Mouse (Mus musculus) MEL (cell line): ENCODE data around the gene Phf21a. TPM values are rescaled to one million over a fixed set of nuclear protein-coding genes. Genes with fewer than 3 reads are reported as not detected.
A peak's percentile ranks its signal among the peaks of the same experiment; 100 is the strongest.

Source experiments
- DNase-seq: peaks from one replicate; pipeline ENCODE4 v3.0.0; 2011; ENCODE audit warnings: low read depth, low spot score
- H3K27ac ChIP-seq: 2 replicates; pipeline ENCODE4 v1.5.1; 2012; ENCODE audit warnings: low read depth, mild to moderate bottlenecking, control low read depth, low read length, moderate library complexity; ENCODE audit not compliant: control insufficient read depth
- H3K27me3 ChIP-seq, 2 experiments: fragments of 150-350 bp in 1 of 2; sonication (generic) in 1 of 2; 2 replicates each; pipeline ENCODE4 v1.6.1; 2012; ENCODE audit warnings: low read length in 2 of 2, mild to moderate bottlenecking in 2 of 2, improper control_type of control experiment in 1 of 2, moderate library complexity in 1 of 2; ENCODE audit not compliant: insufficient read depth in 2 of 2, control insufficient read depth in 1 of 2
- H3K36me3 ChIP-seq, 2 experiments: 2 replicates each; pipeline ENCODE4 v1.6.1; 2012 to 2014; ENCODE audit warnings: low read length in 2 of 2, improper control_type of control experiment in 1 of 2, inconsistent platforms in 1 of 2, mild to moderate bottlenecking in 1 of 2; ENCODE audit not compliant: insufficient read depth in 2 of 2, control insufficient read depth in 1 of 2
- H3K4me1 ChIP-seq, 2 experiments: fragments of 150-350 bp in 1 of 2; sonication (generic) in 1 of 2; 2 replicates each; pipeline ENCODE4 v1.6.1; 2012; ENCODE audit warnings: low read length in 2 of 2, improper control_type of control experiment in 1 of 2, mild to moderate bottlenecking in 1 of 2; ENCODE audit not compliant: insufficient read depth in 2 of 2, control insufficient read depth in 1 of 2
- H3K4me3 ChIP-seq, 2 experiments: fragments of 150-350 bp in 1 of 2; sonication (generic) in 1 of 2; 2 replicates each; pipeline ENCODE4 v1.5.1; 2012; ENCODE audit warnings: low read depth in 2 of 2, low read length in 2 of 2, mild to moderate bottlenecking in 2 of 2, moderate library complexity in 2 of 2, control low read depth in 1 of 2, improper control_type of control experiment in 1 of 2; ENCODE audit not compliant: control insufficient read depth in 1 of 2, insufficient read depth in 1 of 2
- H3K79me2 ChIP-seq: 2 replicates; pipeline ENCODE4 v1.6.1; 2012; ENCODE audit warnings: mild to moderate bottlenecking, low read length, moderate library complexity; ENCODE audit not compliant: control insufficient read depth, poor library complexity, insufficient read depth
- H3K9ac ChIP-seq: 2 replicates; pipeline ENCODE4 v1.6.1; 2012; ENCODE audit warnings: low read depth, mild to moderate bottlenecking, control low read depth, low read length, moderate library complexity; ENCODE audit not compliant: control insufficient read depth, poor library complexity, severe bottlenecking
- H3K9me3 ChIP-seq: fragments of 150-350 bp; sonication (generic); replicated peaks from 2 replicates; pipeline ENCODE4 v1.6.1; 2012; ENCODE audit warnings: mild to moderate bottlenecking, low read length, improper control_type of control experiment, moderate library complexity; ENCODE audit not compliant: insufficient read depth
- BHLHE40 ChIP-seq: IDR thresholded peaks from 2 replicates; pipeline ENCODE4 v1.6.1; 2012; ENCODE audit warnings: low read depth, mild to moderate bottlenecking, inconsistent platforms, low read length, improper control_type of control experiment, borderline replicate concordance
- CHD1 ChIP-seq: IDR thresholded peaks from 2 replicates; pipeline ENCODE4 v1.6.1; 2012; ENCODE audit warnings: low read depth, mild to moderate bottlenecking, inconsistent platforms, low read length, improper control_type of control experiment
- CHD2 ChIP-seq: IDR thresholded peaks from 2 replicates; pipeline ENCODE4 v1.6.1; 2011; ENCODE audit warnings: low read length, improper control_type of control experiment
- CTCF ChIP-seq, 3 experiments: IDR thresholded peaks in 2 of 3; conservative IDR thresholded peaks in 1 of 3; 2 replicates each; pipeline ENCODE4 v1.5.1; 2011 to 2012; ENCODE audit warnings: low read length in 3 of 3, low read depth in 2 of 3, mild to moderate bottlenecking in 2 of 3, improper control_type of control experiment in 1 of 3, inconsistent platforms in 1 of 3, mixed read lengths in 1 of 3, moderate library complexity in 1 of 3; ENCODE audit not compliant: control insufficient read depth in 1 of 3, insufficient read depth in 1 of 3, poor library complexity in 1 of 3, severe bottlenecking in 1 of 3
- E2F4 ChIP-seq: IDR thresholded peaks from 2 replicates; pipeline ENCODE4 v1.6.1; 2011; ENCODE audit warnings: low read depth, low read length, improper control_type of control experiment, borderline replicate concordance
- EP300 ChIP-seq, 2 experiments: IDR thresholded peaks; 2 replicates each; pipeline ENCODE4 v1.6.1; 2011; ENCODE audit warnings: improper control_type of control experiment in 2 of 2, low read length in 2 of 2, low read depth in 1 of 2, mild to moderate bottlenecking in 1 of 2
- GATA1 ChIP-seq: IDR thresholded peaks from 2 replicates; pipeline ENCODE4 v1.6.1; 2011; ENCODE audit warnings: low read depth, low read length, improper control_type of control experiment
- HCFC1 ChIP-seq: IDR thresholded peaks from 2 replicates; pipeline ENCODE4 v1.6.1; 2012; ENCODE audit warnings: low read depth, mild to moderate bottlenecking, inconsistent platforms, low read length, improper control_type of control experiment, moderate library complexity
- KAT2A ChIP-seq: conservative IDR thresholded peaks from 2 replicates; pipeline ENCODE4 v1.6.1; 2012; ENCODE audit warnings: low read depth, low read length, improper control_type of control experiment, inconsistent platforms
- MAFK ChIP-seq: IDR thresholded peaks from 2 replicates; pipeline ENCODE4 v1.6.1; 2011; ENCODE audit warnings: low read depth, mild to moderate bottlenecking, low read length, improper control_type of control experiment, borderline replicate concordance
- MAZ ChIP-seq: IDR thresholded peaks from 2 replicates; pipeline ENCODE4 v1.6.1; 2012; ENCODE audit warnings: low read depth, mild to moderate bottlenecking, inconsistent platforms, low read length, improper control_type of control experiment
- MEF2A ChIP-seq: IDR thresholded peaks from 2 replicates; pipeline ENCODE4 v1.6.1; 2014; ENCODE audit warnings: low read depth, mild to moderate bottlenecking, inconsistent platforms, low read length, improper control_type of control experiment; ENCODE audit not compliant: poor library complexity, insufficient replicate concordance, severe bottlenecking; ENCODE audit errors: extremely low read depth
- MXI1 ChIP-seq: IDR thresholded peaks from 2 replicates; pipeline ENCODE4 v1.6.1; 2011; ENCODE audit warnings: mild to moderate bottlenecking, low read depth, low read length, improper control_type of control experiment
- MYB ChIP-seq: IDR thresholded peaks from 2 replicates; pipeline ENCODE4 v1.6.1; 2011; ENCODE audit warnings: mild to moderate bottlenecking, low read depth, low read length, improper control_type of control experiment
- MYC ChIP-seq: IDR thresholded peaks from 2 replicates; pipeline ENCODE4 v1.6.1; 2011; ENCODE audit warnings: low read depth, mild to moderate bottlenecking, low read length, improper control_type of control experiment, moderate library complexity
- NELFE ChIP-seq: IDR thresholded peaks from 2 replicates; pipeline ENCODE4 v1.6.1; 2011; ENCODE audit warnings: low read depth, low read length, improper control_type of control experiment
- NRF1 ChIP-seq: IDR thresholded peaks from 2 replicates; pipeline ENCODE4 v1.6.1; 2014; ENCODE audit warnings: low read depth, mild to moderate bottlenecking, inconsistent platforms, low read length, improper control_type of control experiment, moderate library complexity; ENCODE audit not compliant: poor library complexity, insufficient read depth, severe bottlenecking
- POLR2A ChIP-seq, 2 experiments: IDR thresholded peaks; 2 replicates each; pipeline ENCODE4 v1.6.1; 2011 to 2012; ENCODE audit warnings: low read length in 2 of 2, mild to moderate bottlenecking in 2 of 2, control low read depth in 1 of 2, improper control_type of control experiment in 1 of 2, low read depth in 1 of 2, moderate library complexity in 1 of 2; ENCODE audit not compliant: control insufficient read depth in 1 of 2, insufficient read depth in 1 of 2, poor library complexity in 1 of 2
- POLR2AphosphoS5 ChIP-seq: IDR thresholded peaks from 2 replicates; pipeline ENCODE4 v1.6.1; 2012; ENCODE audit warnings: low read depth, borderline replicate concordance, mild to moderate bottlenecking, inconsistent platforms, low read length, moderate library complexity, mixed read lengths
- RAD21 ChIP-seq: IDR thresholded peaks from 2 replicates; pipeline ENCODE4 v1.6.1; 2011; ENCODE audit warnings: mild to moderate bottlenecking, low read depth, low read length, improper control_type of control experiment
- RCOR1 ChIP-seq: IDR thresholded peaks from 2 replicates; pipeline ENCODE4 v1.6.1; 2012; ENCODE audit warnings: low read depth, mild to moderate bottlenecking, inconsistent platforms, low read length, improper control_type of control experiment
- SIN3A ChIP-seq: IDR thresholded peaks from 2 replicates; pipeline ENCODE4 v1.6.1; 2012; ENCODE audit warnings: low read length, improper control_type of control experiment, inconsistent platforms
- TAL1 ChIP-seq: IDR thresholded peaks from 2 replicates; pipeline ENCODE4 v1.6.1; 2012; ENCODE audit warnings: mild to moderate bottlenecking, inconsistent platforms, low read length, moderate library complexity, mixed read lengths
- TCF12 ChIP-seq: IDR thresholded peaks from 2 replicates; pipeline ENCODE4 v1.6.1; 2014; ENCODE audit warnings: low read depth, mild to moderate bottlenecking, inconsistent platforms, low read length, improper control_type of control experiment, moderate library complexity
- ZC3H11A ChIP-seq: IDR thresholded peaks from 2 replicates; pipeline ENCODE4 v1.6.1; 2012; ENCODE audit warnings: low read depth, mild to moderate bottlenecking, inconsistent platforms, low read length, improper control_type of control experiment
- ZKSCAN1 ChIP-seq: IDR thresholded peaks from 2 replicates; pipeline ENCODE4 v1.6.1; 2012; ENCODE audit warnings: low read depth, mild to moderate bottlenecking, inconsistent platforms, low read length, improper control_type of control experiment, moderate library complexity
- ZMIZ1 ChIP-seq: IDR thresholded peaks from 2 replicates; pipeline ENCODE4 v1.6.1; 2012; ENCODE audit warnings: low read depth, mild to moderate bottlenecking, inconsistent platforms, low read length, improper control_type of control experiment, moderate library complexity
- ZNF384 ChIP-seq: IDR thresholded peaks from 2 replicates; pipeline ENCODE4 v1.6.1; 2012; ENCODE audit warnings: low read depth, mild to moderate bottlenecking, inconsistent platforms, low read length, improper control_type of control experiment
- polyA plus RNA-seq, 2 experiments: library from polyadenylated mRNA; stranded (reverse) in 1 of 2; unstranded in 1 of 2; fragments of >175 nt in 1 of 2; fragments of >200 nt in 1 of 2; gene quantifications; 2 replicates each; pipeline versions ENCODE4 v1.2.1 to v1.2.4; 2012; ENCODE audit warnings: low replicate concordance in 2 of 2, low read depth in 1 of 2; ENCODE audit not compliant: insufficient read length in 2 of 2, insufficient read depth in 1 of 2, missing spikeins in 1 of 2
- total RNA-seq: library from RNA; depleted of rRNA; stranded (reverse); fragments of 300-350 nt; gene quantifications from 2 replicates; pipeline ENCODE4 v1.2.3, GENCODE M21; 2012

Gene Phf21a
- total and polyA plus RNA-seq, 3 experiments: 4.7 to 245 (median 15.6) TPM

DNA sequence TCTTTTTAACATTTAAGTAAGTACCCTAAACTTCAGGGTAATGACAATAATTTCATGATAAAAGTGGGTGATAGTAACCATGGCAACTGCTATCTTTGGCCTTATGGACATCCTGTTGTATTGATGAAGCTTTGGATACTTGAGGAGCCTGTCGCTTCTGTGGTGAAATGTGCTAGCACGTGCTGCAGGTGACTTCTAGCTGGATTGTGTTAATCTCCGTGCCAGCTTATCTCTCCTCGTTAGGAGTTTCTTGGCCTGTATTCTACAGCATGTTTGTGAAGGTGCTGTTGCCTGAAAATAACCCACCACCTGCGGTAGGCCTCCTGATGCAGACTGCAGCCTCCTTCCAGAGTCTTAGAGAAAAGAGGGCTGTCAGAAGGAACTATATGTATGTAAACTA is 98.0 kb downstream of the Phf21a start:
- Histone ChIP-seq H3K4me1 (peaks cover 6 to 15% of the 10 kb centered on the region in 2 experiments), H3K9ac (no peak overlapping the region), H3K36me3 (peaks cover 0 to 27% of the 10 kb centered on the region in 2 experiments; a peak in 2 of 4 replicates), H3K27me3 (no peaks in the 10 kb centered on the region), H3K79me2 (peaks cover 2% of the 10 kb centered on the region; the same call in 1 of the 2 replicates), H3K27ac (no peak overlapping the region), H3K4me3 (no peak overlapping the region)
- peak; percentile 29 for DNase-seq
- TF ChIP-seq SIN3A (0 out of 2 replicates have a peak, but pooled peaks have one; percentile 41), TAL1 (no peak), MXI1 (peak; percentile 58; the same call in 1 of the 2 replicates), BHLHE40 (peak; percentile 91), TCF12 (peak; percentile 14; the same call in 1 of the 2 replicates), MAZ (no peak), KAT2A (no peak), GATA1 (peak; percentile 68), MYC (peak; percentile 40; the same call in 1 of the 2 replicates), HCFC1 (no peak)
- TF ChIP-seq, all 39 proteins: peak for 6
- no peaks in the 10 kb centered on the region for H3K9me3 ChIP-seq

DNA sequence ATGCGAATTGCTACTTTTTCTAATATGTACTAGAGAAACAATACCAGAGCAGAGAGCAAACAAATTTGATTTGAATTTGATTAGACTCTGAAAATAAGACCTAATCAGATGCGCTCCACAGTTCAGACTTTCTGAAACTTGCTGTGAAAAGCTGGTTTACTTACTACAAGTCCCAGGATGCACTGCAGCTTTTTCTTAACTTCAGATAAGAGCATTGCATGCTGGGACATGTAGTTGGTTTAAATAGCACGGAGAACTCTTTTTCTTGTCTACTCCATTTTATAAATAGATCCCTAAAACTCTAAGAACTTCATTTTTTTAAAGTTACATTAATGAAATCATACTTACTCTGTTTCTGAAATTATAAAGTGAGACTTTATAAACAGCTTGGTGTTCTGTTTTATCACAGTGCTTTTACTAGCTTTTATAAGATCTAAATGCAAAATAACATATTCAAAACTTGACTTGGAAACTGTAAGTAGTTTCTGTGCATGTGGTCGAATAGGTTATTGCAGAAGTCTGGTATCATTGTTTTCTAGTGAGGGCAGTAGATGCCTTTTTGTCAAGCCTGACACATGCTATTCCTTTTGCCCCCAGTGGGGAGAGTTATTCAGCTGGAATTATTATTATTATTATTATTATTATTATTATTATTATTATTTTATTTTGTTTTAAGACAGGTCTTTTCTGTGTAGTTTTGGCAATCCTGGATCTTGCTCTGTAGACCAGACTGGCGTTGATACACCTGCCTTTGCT is 99.1 kb downstream of the Phf21a start:
- peaks cover 0 to 25% of the 10 kb centered on the region in 2 experiments; a peak in 2 of 4 replicates for H3K36me3 ChIP-seq
- H3K4me1 ChIP-seq: peaks cover 6 to 12% of the 10 kb centered on the region in 2 experiments
- peak overlapping the region; percentile 48; the same call in 1 of the 2 replicates for H3K9ac ChIP-seq
- H3K79me2 ChIP-seq: peaks cover 2% of the 10 kb centered on the region; the same call in 1 of the 2 replicates
- H3K27ac ChIP-seq: no peak overlapping the region
- H3K4me3 ChIP-seq: peak overlapping the region in 1 of 2 experiments; percentile 52; a peak in 2 of 4 replicates
- no peaks in the 10 kb centered on the region for H3K27me3 ChIP-seq
- DNase-seq: peak; percentile 94
- no peaks in the 10 kb centered on the region for H3K9me3 ChIP-seq
- TF ChIP-seq RCOR1 (no peak), MEF2A (no peak), KAT2A (peak; percentile 100), GATA1 (peak; percentile 100), MYC (peak; percentile 87), HCFC1 (peak; percentile 100), NRF1 (no peak), CTCF (IDR thresholded peaks at IDR 0.05 in 2 of 3, conservative IDR thresholded peaks at IDR 0.05 in 1 of 3; ENCODE audit: control insufficient read depth in 1 of 3, insufficient read depth in 1 of 3, low read depth in 2 of 3, low read length in 3 of 3, poor library complexity in 1 of 3, severe bottlenecking in 1 of 3) (no peak), EP300 (IDR thresholded peaks at IDR 0.05; ENCODE audit: low read depth in 1 of 2, low read length in 2 of 2) (no peak), BHLHE40 (no peak), ZKSCAN1 (no peak), TAL1 (no peak), E2F4 (no peak), POLR2A (IDR thresholded peaks at IDR 0.05; ENCODE audit: control insufficient read depth in 1 of 2, insufficient read depth in 1 of 2, low read depth in 1 of 2, low read length in 2 of 2, poor library complexity in 1 of 2) (peak in 1 of 2 experiments; percentile 31; a peak in 1 of 4 replicates), POLR2AphosphoS5 (no peak), TCF12 (no peak), MAFK (no peak), NELFE (peak; percentile 27; the same call in 1 of the 2 replicates), CHD2 (no peak), CHD1 (no peak), MYB (no peak), SIN3A (peak; percentile 90), RAD21 (no peak), MAZ (no peak), ZNF384 (0 out of 2 replicates have a peak, but pooled peaks have one; percentile 13), ZMIZ1 (no peak), ZC3H11A (no peak)
